Mouse (Mus musculus) forebrain, postnatal 0 days (tissue): ENCODE results near the gene Ccdc36. TPM values are rescaled to one million over a fixed set of nuclear protein-coding genes. Genes with fewer than 3 reads are reported as not detected.

Experiments
- ATAC-seq: fragments of 200-750 bp; cut with Nextera tagmentation; 2 replicates; pipeline ENCODE4 v1.8.0; 2017; ENCODE audit warnings: mild to moderate bottlenecking, moderate library complexity
- DNase-seq: peaks from one replicate; pipeline ENCODE4 v3.0.0-alpha.2; 2015
- H3K27ac ChIP-seq: fragments of 300-500 bp; sonication (generic); 2 replicates; pipeline ENCODE4 v1.5.1; 2014; ENCODE audit warnings: low read depth, mild to moderate bottlenecking, antibody characterized with exemption, low read length, moderate library complexity, mixed read lengths
- H3K27me3 ChIP-seq: fragments of 300-500 bp; sonication (generic); 2 replicates; pipeline ENCODE4 v1.6.1; 2014; ENCODE audit warnings: mild to moderate bottlenecking, low read length, mixed read lengths; ENCODE audit not compliant: insufficient read depth
- H3K36me3 ChIP-seq: fragments of 300-500 bp; sonication (generic); 2 replicates; pipeline ENCODE4 v1.6.1; 2014; ENCODE audit warnings: mild to moderate bottlenecking, moderate library complexity; ENCODE audit not compliant: insufficient read depth
- H3K4me1 ChIP-seq: fragments of 300-500 bp; sonication (generic); 2 replicates; pipeline ENCODE4 v1.6.1; 2014; ENCODE audit warnings: antibody characterized with exemption; ENCODE audit not compliant: insufficient read depth
- H3K4me2 ChIP-seq: fragments of 300-500 bp; sonication (generic); 2 replicates; pipeline ENCODE4 v1.6.1; 2014; ENCODE audit warnings: low read depth, mild to moderate bottlenecking, moderate library complexity
- H3K4me3 ChIP-seq: fragments of 300-500 bp; sonication (generic); 2 replicates; pipeline ENCODE4 v1.5.1; 2014; ENCODE audit warnings: low read depth, low read length, mixed read lengths
- H3K9ac ChIP-seq: fragments of 300-500 bp; sonication (generic); 2 replicates; pipeline ENCODE4 v1.6.1; 2014; ENCODE audit warnings: mild to moderate bottlenecking
- H3K9me3 ChIP-seq: fragments of 300-500 bp; sonication (generic); 2 replicates; pipeline ENCODE4 v1.6.1; 2016; ENCODE audit warnings: low read length
- CTCF ChIP-seq: sonication (generic); IDR thresholded peaks from 2 replicates; pipeline ENCODE4 v1.5.1; 2016; ENCODE audit warnings: antibody characterized with exemption, control low read depth, low read depth
- WGBS: fragments of 180-500 bp; shearing (Covaris S2); extraction: QIAGEN DNeasy Blood & Tissue Kit; methylation state at CpG from one replicate; pipeline ENCODE4 v1.1.7; 2014; 5-methylcytosine and 5-hydroxymethylcytosine counted together
- polyA plus RNA-seq: library from polyadenylated mRNA; unstranded; fragments of >200 nt; fragmentation: Nextera tagmentation; extraction: Ambion mirVana; gene quantifications from 2 replicates; pipeline ENCODE4 v1.2.1, GENCODE M21; 2015
- total RNA-seq: library from RNA; depleted of rRNA; stranded (reverse); fragments of >200 nt; gene quantifications from 2 replicates; pipeline ENCODE4 v1.2.3, GENCODE M21; 2014

Gene Ccdc36
- total and polyA plus RNA-seq, 2 experiments from 2014 or later = 1.8 TPM

- peaks cover 36% of the 10 kb centered on the region for H3K36me3 ChIP-seq
- ATAC-seq (no peak), DNase-seq (no peak)
- H3K4me1 ChIP-seq = no peaks in the 10 kb centered on the region
- H3K4me3 ChIP-seq = no peak overlapping the region
- 100% methylated on average over 1 of the region's 1 CpGs for WGBS
- H3K27me3 ChIP-seq = no peaks in the 10 kb centered on the region
- TF ChIP-seq CTCF = no peak
- no peak overlapping the region for H3K27ac ChIP-seq
- no peak overlapping the region for H3K4me2 ChIP-seq
- H3K9ac ChIP-seq = no peak overlapping the region
- H3K9me3 ChIP-seq = no peaks in the 10 kb centered on the region
Observed at GRCm38 (mm10) chr9:108395427-108395826, 32.9 kb downstream of the Ccdc36 start.

DNA sequence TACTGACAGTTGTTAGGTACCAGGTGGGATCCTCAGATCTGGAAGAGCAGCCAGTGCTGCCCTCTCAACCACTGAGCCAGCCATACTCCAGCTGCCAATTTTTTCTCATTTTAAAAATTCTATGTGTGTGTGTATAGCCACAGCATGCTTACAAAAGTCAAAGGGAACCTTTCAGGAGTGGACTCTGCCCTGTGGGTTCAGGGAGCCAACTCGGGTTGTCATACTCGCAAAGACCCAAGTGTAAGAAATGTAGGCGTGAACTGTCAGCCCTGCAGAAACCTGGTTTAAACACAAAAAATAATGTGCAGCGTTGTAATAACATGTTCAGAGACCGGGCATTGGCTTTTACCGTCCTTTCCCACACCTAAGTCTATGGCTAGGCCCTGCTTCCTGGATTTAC, 34.1 kb downstream of the Ccdc36 start:
- Histone ChIP-seq H3K4me2 (no peak overlapping the region), H3K4me3 (no peak overlapping the region), H3K4me1 (no peaks in the 10 kb centered on the region), H3K27ac (no peak overlapping the region), H3K9ac (no peak overlapping the region), H3K27me3 (no peaks in the 10 kb centered on the region), H3K9me3 (no peaks in the 10 kb centered on the region), H3K36me3 (peaks cover 44% of the 10 kb centered on the region)
- no peak for TF ChIP-seq CTCF
- WGBS = 95% methylated on average over 6 of the region's 6 CpGs
- DNase-seq (no peak), ATAC-seq (no peak)

DNA sequence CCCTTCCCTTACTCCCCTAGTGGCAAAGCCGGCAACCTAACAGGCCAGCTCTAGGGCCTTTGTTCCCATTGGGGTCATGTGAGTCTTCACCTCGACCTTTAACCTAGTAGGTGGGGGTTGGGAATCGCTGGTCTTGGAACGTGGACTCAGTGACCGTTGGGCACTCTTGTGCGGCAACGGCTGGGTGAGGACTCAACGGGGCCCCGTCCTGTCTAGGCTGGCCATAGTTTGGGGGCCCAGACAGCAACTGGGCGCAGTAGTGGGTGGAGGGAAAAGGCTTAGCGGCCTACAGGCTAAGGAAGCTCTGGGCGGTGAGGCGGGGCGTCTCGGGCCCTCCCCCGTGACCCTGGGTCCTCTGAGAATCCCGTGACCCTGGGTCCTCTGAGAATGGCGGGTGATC, 35.6 kb downstream of the Ccdc36 start, which contains the start of gene 1700102P08Rik:
Gene 1700102P08Rik, plus strand, starts transcription at position 130 of the 400 bp plus-strand sequence.
- Histone ChIP-seq H3K9me3 (no peaks in the 10 kb centered on the region), H3K27me3 (no peaks in the 10 kb centered on the region), H3K27ac (no peak within 1 kb of the TSS), H3K4me3 (no peak within 1 kb of the TSS), H3K4me1 (no peaks in the 10 kb centered on the region), H3K36me3 (peaks cover 59% of the 10 kb centered on the region), H3K9ac (no peak within 1 kb of the TSS), H3K4me2 (no peak within 1 kb of the TSS)
- DNase-seq (no peak), ATAC-seq (no peak)
- TF ChIP-seq CTCF = 0 out of 2 replicates have a peak, but pooled peaks have one; percentile 13
- 55% methylated on average over 18 of the region's 18 CpGs for WGBS

DNA sequence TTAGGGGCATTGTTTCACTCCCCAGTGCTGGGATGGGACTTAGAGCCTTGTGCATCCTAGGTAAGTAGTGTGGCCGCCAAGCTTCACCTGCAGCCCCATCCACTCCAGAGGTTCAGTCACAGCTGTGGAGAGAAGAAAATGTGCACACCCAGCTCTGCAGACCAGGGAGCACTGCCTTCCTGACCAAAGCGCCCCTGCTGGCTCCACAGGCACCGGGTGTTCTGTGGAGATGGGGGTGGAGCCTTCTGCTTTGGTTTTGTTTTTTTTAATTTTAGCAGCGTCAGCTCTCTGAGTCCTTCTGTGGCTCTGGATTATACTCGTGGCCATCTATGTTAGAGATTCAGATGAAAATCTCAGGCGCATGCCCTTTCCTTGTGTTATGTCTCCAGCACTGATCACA, 39.1 kb downstream of the Ccdc36 start:
- ATAC-seq = no peak
- Histone ChIP-seq H3K9me3 (no peaks in the 10 kb centered on the region), H3K9ac (no peak overlapping the region), H3K4me2 (no peak overlapping the region), H3K4me1 (no peaks in the 10 kb centered on the region), H3K27me3 (no peaks in the 10 kb centered on the region), H3K4me3 (no peak overlapping the region), H3K36me3 (peaks cover 81% of the 10 kb centered on the region), H3K27ac (no peak overlapping the region)
- no peak for TF ChIP-seq CTCF
- no peak for DNase-seq
- WGBS = 79% methylated on average over 6 of the region's 6 CpGs

DNA sequence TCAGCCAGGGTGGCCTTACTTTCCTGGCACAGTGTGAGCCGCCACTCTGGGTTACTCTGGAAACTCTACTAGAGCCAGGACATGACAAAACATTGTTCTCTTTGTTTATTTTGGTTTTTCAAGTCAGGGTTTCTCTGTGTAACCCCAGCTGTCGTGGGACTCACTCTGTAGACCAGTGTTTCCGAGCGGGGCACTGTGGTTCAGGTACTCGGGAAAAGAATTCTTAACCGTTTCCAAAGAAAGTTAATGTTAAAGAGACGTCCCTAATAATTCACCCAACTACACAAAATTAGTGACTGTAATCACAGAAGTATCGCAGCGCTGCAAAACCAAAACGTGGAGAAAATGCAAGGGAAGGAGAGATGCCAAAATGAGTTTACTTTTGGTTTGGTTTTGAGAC, 39.7 kb downstream of the Ccdc36 start:
- TF ChIP-seq CTCF = no peak
- H3K9me3 ChIP-seq = no peaks in the 10 kb centered on the region
- DNase-seq (no peak), ATAC-seq (no peak)
- peaks cover 84% of the 10 kb centered on the region for H3K36me3 ChIP-seq
- WGBS = 83% methylated on average over 10 of the region's 10 CpGs
- H3K9ac ChIP-seq = no peak overlapping the region
- no peak overlapping the region for H3K4me3 ChIP-seq
- no peaks in the 10 kb centered on the region for H3K27me3 ChIP-seq
- H3K4me1 ChIP-seq = no peaks in the 10 kb centered on the region
- no peak overlapping the region for H3K4me2 ChIP-seq
- H3K27ac ChIP-seq = no peak overlapping the region

DNA sequence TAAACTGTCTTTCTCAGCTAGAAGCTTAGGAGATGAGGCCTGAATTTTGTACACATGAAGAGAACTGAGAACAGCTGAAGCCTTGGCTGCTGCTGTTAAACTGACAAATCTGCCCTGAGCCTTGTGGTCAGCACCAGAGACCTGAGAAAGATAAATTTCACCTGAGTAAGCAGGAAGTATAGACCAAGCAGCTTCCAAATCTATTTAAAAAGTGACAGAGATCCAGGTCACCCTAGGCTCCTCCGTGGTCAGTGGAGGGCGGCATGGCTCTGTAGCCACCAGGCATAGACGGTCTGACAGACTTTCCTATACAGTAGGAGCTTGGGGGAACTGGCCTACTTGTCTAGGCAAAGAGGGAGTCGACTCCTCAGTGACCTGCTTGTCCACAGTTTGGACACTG, 41.5 kb downstream of the Ccdc36 start:
- H3K4me1 ChIP-seq = no peaks in the 10 kb centered on the region
- DNase-seq (no peak), ATAC-seq (no peak)
- H3K27ac ChIP-seq = no peak overlapping the region
- H3K9me3 ChIP-seq = no peaks in the 10 kb centered on the region
- H3K36me3 ChIP-seq = peaks cover 82% of the 10 kb centered on the region
- no peak for TF ChIP-seq CTCF
- no peak overlapping the region for H3K4me3 ChIP-seq
- no peak overlapping the region for H3K9ac ChIP-seq
- WGBS = 87% methylated on average over 4 of the region's 4 CpGs
- no peaks in the 10 kb centered on the region for H3K27me3 ChIP-seq
- no peak overlapping the region for H3K4me2 ChIP-seq

DNA sequence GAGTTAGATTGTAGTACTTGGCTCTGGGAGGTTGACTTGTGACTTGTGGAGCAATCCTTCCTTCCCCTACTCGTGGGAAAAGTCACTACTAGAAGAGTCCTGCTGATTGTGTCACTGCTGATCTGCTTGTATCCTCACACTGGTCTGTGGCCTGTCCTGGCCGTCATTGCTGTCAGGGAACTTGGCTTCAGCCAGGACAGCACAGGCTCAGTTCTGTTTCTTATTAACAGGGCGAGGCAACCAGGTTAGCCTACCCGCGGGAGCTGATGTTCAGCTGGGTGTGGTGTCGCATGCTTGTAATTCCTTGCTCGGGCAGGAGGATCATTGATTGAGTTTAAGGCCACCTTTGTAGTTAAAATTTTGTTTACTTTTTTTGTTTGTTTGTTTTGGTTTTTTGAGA, 43.3 kb downstream of the Ccdc36 start:
- WGBS = 87% methylated on average over 7 of the region's 7 CpGs
- Histone ChIP-seq H3K4me3 (no peak overlapping the region), H3K9ac (no peak overlapping the region), H3K4me2 (no peak overlapping the region), H3K4me1 (no peaks in the 10 kb centered on the region), H3K27ac (no peak overlapping the region), H3K27me3 (no peaks in the 10 kb centered on the region), H3K9me3 (no peaks in the 10 kb centered on the region), H3K36me3 (peaks cover 84% of the 10 kb centered on the region)
- no peak for DNase-seq
- TF ChIP-seq CTCF = no peak
- ATAC-seq = no peak

DNA sequence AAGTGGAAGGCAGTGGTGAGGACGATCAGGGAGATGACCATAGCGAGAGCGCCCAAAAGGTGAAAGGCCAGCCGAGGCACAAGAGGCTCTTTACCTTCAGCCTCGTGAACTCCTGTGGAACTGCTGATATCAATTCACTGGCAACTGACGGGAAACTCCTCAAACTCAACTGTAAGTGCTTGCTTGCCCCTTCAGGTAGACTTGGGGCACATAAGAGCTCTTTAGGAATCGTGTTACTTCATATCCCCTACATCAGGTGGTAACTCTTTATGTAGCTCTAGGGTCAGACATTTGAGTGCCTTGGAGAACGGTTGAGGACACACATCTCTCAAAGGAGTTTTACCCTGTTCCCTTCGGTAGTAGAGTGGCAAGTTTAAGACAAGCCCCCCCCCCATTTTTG, 46.9 kb downstream of the Ccdc36 start:
- Histone ChIP-seq H3K27ac (no peak overlapping the region), H3K36me3 (peaks cover 73% of the 10 kb centered on the region), H3K27me3 (no peaks in the 10 kb centered on the region), H3K4me1 (no peaks in the 10 kb centered on the region), H3K4me2 (no peak overlapping the region), H3K4me3 (no peak overlapping the region), H3K9me3 (no peaks in the 10 kb centered on the region), H3K9ac (no peak overlapping the region)
- 97% methylated on average over 9 of the region's 9 CpGs for WGBS
- DNase-seq (no peak), ATAC-seq (no peak)
- TF ChIP-seq CTCF = no peak
